Mouse (Mus musculus): ENCODE data around the gene Olfr1280.
"Not testable (repeated sequence)": the region's sequence is repeated elsewhere in the genome, so short reads cannot be mapped to it uniquely, and the experiment has no call there.

The Olfr1280 gene

DNA sequence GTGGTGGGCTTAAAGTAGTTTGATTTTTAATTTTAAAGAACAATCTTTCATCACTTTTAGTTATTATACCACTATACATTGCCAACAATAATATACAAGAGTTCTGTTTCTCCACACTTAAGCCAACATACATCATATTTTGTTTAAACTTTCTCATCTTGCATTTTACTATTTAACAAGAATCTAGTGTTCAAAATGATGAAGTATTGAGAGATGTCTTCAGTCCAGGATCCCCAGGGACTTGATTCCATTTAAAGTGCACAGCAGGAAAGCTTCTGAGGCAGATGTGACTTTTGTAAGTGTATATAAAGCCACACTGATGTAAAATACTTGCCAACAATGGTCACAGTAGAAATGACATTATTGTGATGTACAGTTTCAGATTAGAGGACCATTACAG, at the start of gene Olfr1280:
TSS of gene Olfr1280 (plus strand) at position 301 of the 400 bp plus-strand sequence.
- DNase-seq (ENCODE audit: low read depth, low spot score), result no peak

DNA sequence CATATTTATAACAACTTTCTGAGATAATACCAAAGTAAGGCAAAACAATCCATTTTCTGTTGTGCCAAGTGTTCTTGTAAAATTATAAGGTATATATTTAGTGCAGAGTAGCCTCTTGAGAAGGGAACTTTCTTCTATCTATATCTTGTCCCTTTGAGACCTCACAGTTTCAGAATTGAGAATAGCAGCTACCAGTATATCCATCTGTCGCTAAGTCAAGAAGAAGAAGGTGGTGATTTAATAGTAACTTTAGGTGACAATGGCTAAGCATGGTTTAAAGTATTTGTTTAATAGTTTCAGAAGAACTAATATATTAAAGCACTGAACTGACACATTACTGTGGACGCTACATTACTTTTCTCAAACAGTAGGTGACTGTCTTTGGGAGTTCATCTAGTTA, 39.8 kb upstream of the Olfr1280 start, which contains the start of gene Olfr1277:
TSS of gene Olfr1277 (minus strand) at position 101 of the 400 bp plus-strand sequence.
- no peak for DNase-seq (ENCODE audit: low read depth, low spot score)

DNA sequence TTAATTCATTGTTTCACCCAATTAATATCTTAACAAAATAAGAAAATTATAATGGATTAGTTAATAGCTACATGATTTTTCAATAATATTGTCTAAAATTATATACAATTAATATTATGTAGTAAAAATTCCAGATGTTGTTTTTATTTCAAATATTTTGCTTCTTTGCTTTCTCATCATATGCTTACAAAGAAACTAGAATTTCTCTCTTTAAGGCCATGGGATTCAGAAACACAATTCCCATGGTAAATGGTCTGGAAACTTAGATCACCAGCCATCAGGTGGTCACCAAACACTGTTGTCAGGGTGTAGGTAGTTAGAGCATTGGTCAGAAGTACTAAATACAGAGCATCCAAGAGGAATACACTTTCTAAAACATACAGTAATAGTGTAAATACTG, 24.0 kb upstream of the Olfr1280 start, which contains the start of gene Olfr1278:
TSS of gene Olfr1278 (plus strand) at position 301 of the 400 bp plus-strand sequence.
- DNase-seq (ENCODE audit: low read depth, low spot score), result no peak

DNA sequence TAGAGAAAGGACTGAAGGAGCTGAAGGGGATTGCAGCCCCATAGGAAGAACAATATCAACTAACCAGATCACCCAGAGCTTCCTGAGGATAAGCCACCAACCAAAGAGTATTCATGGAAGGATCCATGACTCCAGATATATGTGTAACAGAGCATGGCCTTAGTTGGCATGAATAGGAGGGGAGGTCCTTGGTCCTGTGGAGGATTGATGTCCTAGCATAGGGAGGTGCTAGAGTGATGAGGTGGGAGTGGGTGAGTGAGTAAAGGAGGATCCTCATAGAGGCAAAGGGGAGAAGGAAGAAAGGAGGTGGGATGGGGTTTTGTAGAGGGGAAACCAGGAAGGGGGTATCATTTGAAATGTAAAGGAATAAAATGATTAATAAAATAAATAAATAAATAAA, 15.3 kb upstream of the Olfr1280 start:
- no peak for DNase-seq (ENCODE audit: low read depth, low spot score)

DNA sequence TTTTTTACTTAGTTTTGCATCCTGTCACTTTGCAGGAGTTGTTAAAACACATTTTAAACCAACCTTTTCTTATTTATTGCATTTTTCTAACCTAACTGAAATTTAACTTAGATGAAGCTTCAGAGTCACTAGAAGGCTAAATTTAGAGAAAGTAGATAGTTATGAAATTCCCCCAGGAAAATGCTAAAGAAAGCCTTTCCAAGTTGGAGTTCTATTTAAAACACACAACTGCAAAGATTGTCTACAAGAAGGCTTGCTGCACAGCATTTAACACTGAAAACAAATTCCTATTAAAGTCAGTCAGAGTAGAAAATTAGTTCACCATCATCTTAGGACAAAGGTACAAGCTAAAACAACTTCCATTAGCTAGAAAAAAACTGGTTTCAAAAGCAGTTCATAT, 13.4 kb upstream of the Olfr1280 start, which contains the start of gene Olfr1279:
TSS of gene Olfr1279 (plus strand) at position 262 of the 400 bp plus-strand sequence.
- no peak for DNase-seq (ENCODE audit: low read depth, low spot score)

DNA sequence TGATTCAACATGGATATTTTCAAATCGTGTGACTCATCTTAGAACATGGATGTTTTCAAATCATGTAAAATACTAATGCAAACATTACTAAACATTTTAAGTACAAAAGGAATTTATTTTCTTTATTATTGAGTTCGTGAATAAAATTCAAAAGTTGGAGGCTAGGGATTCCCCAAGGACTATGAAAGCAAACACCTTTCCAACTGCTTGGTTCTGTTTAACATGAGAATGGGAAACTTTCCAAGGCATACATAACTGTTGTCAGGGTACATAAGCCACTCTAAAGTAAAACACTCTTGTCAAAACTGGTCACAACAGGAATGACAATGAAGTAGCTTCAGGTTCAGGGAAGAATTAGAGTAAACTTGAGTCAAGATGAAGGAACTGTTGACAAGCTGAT, 12.4 kb downstream of the Olfr1280 start, which contains the start of gene Olfr1281:
TSS of gene Olfr1281 (plus strand) at position 301 of the 400 bp plus-strand sequence.
- no peak for DNase-seq (ENCODE audit: low read depth, low spot score)

DNA sequence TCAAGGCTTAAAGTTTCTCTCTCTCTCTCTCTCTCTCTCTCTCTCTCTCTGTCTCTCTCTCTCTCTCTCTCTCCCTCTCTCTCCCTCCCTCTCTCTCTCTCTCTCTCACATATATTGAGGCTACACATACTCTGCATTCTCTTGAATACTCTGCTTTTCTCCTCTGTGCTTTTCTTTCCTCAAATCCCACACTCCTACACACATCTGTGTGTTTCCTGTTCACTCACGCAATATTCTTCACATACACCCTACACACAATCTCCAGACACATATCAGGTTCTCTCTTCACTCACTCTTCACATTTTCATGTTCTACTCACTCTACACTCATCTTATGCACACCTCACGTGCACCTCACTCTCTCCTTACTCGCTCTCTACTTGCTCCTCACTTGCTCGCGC, 19.9 kb downstream of the Olfr1280 start:
- DNase-seq (ENCODE audit: low read depth, low spot score), result not testable (repeated sequence)

DNA sequence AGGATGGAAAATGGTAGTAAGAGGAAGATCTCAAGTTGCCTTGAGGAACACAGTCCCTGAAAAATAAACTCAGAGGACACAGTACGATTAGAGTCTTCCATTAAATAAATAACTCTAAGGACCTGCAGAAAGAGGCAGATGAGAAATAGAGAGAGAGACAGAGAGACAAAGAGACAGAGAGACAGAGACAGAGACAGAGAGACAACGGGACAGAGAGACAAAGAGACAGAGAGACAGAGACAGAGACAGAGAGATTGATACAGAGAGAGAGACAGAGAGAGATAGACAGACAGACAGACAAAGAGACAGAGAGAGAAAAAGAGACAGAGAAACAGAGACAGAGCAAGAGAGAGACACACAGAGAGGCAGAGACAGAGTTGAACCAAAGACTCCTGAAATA, 22.2 kb downstream of the Olfr1280 start, which contains the start of gene Olfr1282:
TSS of gene Olfr1282 (minus strand) at position 101 of the 400 bp plus-strand sequence.
- DNase-seq (ENCODE audit: low read depth, low spot score), result no peak

DNA sequence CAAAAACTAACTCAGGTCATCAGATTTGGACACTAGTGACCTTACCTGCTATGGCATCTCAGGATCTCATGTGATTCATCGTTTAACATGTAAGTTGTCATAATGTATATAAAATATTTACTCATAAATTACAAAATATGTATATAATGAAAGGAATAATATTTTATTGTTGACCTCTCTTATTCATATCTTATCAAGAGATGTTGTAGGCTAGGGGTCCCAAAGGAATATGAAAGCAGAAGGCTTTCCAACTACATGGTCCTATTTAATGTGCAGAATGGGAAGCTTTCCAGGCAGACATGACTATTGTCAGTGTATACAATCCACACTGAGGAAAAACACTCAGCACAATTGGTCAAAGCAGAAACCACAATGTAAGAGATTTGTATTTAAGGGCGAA, 52.7 kb downstream of the Olfr1280 start, which contains the start of gene Olfr1283:
TSS of gene Olfr1283 (plus strand) at position 301 of the 400 bp plus-strand sequence.
- no peak for DNase-seq (ENCODE audit: low read depth, low spot score)

DNA sequence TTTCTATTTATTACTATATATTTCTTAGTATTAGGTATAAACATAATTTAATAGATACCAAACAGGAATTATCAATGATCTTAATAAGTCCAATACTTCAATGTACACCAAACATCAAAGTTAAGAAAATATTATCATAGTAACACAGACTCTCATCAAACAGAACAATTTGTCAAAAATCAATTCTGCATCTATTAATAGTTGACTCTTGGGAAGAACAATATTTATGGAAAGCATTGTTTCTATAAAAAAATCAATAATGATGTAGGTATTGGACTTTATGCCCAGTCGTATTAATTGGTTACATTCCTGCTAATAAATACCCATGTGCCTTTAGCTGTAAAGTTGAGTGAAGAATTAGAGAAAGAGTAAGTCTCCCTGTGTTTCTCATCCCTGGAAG, 61.4 kb downstream of the Olfr1280 start, which contains the start of gene Olfr1284:
TSS of gene Olfr1284 (plus strand) at position 301 of the 400 bp plus-strand sequence.
- DNase-seq (ENCODE audit: low read depth, low spot score), result no peak

Measured in A20 (cell line).